Mouse (Mus musculus) embryonic stem cell, embryonic (primary cell): ENCODE data around the gene Gm6370.
"Not testable (repeated sequence)": the region's sequence is repeated elsewhere in the genome, so short reads cannot be mapped to it uniquely, and the experiment has no call there.

Experiments
- CTCF ChIA-PET, 4 experiments: fragments of 300-600 bp in 2 of 4; fragments of 350-600 bp in 2 of 4; sonication (Branson Sonifier 250); formaldehyde crosslinking; loops; one replicate each; lab custom pipeline; 2022; ENCODE audit warnings: inconsistent platforms in 2 of 4; lab: Charles Lee
- POLR2A ChIA-PET, 4 experiments: fragments of 300-600 bp in 2 of 4; fragments of 350-600 bp in 2 of 4; sonication (Branson Sonifier 250); formaldehyde crosslinking; loops; one replicate each; lab custom pipeline; 2022; ENCODE audit warnings: antibody characterized with exemption in 4 of 4, inconsistent platforms in 1 of 4; lab: Charles Lee

Gene Gm6370

DNA sequence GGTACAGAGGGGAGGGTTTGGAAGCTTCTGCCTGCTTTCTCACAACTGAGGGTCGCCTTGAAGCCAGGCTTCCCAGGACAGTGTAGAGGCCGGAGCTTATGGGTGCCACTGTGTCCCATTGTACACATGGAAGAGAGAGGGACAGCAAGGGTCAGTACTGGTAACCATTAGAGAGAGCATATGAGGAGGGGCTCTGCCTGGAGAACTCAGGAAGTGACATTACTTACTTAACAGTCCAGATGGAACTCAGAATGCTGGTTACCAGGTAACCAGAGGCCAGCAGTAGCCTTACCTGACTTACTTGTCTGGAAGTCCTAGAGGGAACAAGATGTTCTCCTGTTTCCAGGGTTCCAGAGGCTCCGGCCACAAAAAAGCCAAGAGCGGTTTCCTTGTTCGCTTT, at the start of gene Gm6370:
Gm6370 (plus strand) TSS at position 301 of the 400 bp plus-strand sequence.
- POLR2A ChIA-PET, CTCF ChIA-PET: not testable (repeated sequence)

DNA sequence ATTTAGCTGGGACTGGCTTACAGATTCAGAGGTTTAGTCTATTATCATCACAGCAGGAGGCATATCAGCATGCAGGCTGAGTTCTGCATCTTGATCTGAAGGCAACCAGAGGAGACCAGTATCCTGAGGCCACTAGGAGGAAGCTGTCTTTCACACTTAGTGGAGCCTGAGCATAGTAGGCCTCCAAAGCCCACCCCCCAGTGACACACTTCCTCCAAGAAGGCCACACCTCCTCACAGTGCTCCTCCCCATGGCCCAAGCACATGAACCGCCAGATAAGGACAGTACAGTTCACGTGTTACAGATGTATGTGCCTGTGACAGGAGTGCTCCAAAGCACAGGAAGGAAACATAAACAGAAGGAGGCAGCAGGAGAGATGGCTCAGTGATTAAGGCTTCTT, 48.4 kb upstream of the Gm6370 start:
- CTCF ChIA-PET: interaction anchor here in 1 of 4 experiments (0.6 kb wide), 1 partner anchor 466 kb away, joined by 3 read pairs; no protein-coding TSS in a partner anchor
- POLR2A ChIA-PET: no interaction called here

DNA sequence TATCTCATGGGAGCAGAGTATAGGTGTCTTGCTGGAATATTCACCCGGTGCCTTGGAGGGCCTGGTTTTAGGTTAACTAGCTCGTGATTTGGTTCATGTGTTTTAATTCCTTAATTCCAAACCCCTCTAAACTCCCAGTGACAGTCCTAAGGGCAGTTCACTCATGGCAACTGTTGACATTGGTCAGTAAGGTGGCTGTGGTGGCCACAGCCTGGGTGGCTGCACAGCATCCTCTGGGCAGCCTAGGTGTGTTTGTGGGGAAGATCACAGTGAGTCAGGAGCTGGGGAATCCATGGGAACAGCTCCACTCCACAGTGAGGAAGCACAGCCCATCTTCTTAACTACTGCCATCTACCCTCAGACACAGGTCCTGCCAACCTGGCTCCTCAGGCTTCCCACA, 44.5 kb upstream of the Gm6370 start:
- ChIA-PET CTCF (no interaction called here), POLR2A (interaction anchor here in 2 of 4 experiments (0.7 to 1.0 kb wide), 2 partner anchors 11 to 48 kb away, joined by 3 to 4 read pairs; no protein-coding TSS in a partner anchor)

DNA sequence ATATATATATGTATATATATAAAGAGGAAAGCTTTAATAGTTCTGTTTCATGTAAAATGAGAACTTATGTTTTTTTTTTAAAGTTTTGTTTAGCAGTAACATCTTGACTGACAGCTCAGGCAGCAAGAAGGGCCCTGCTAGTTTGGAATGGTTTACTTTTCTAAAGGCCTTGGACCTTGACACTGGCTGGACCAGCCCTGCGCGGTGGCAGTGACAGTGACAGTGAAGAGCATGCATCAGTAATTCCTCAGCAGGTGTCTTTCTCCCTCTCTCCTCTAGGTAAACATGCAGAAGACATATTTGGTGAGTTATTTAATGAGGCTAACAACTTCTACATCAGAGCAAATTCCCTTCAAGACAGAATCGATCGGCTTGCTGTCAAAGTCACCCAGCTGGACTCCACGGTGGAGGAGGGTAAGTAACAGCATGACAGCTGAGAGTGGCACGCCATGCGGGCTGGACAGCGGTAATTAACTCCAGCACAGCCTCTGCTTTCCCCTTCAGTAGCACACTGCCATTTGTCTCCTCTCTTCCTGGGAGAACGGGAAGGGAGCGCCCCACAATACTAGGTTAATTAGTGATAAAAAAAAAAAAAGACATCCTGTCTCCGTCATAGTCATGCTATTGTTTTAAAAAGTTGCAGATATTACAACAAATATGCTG, 39.4 kb upstream of the Gm6370 start:
- CTCF ChIA-PET: no interaction called here

DNA sequence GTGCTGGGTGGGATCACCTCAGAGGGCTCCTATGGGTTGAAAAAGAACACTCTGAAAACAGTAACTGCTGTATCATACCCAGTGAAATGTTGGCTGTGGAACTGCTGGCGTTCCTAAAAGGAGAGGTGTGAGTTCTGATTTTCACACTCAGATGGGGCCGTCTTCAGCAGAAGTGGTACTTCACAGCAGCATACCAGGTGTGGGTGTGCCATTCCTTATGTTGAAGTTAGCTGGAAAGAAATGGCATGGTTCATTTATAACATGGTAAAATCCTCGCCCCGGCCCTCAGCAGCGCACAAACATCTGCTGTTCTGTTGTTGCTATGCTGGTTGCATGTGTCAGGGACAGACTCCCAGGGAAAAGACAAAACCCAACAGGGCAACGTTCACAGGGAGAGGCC, 37.6 kb upstream of the Gm6370 start:
- CTCF ChIA-PET: no interaction called here

More for the DNA sequence above, 39.4 kb upstream of the Gm6370 start:
- POLR2A ChIA-PET: no interaction called here

DNA sequence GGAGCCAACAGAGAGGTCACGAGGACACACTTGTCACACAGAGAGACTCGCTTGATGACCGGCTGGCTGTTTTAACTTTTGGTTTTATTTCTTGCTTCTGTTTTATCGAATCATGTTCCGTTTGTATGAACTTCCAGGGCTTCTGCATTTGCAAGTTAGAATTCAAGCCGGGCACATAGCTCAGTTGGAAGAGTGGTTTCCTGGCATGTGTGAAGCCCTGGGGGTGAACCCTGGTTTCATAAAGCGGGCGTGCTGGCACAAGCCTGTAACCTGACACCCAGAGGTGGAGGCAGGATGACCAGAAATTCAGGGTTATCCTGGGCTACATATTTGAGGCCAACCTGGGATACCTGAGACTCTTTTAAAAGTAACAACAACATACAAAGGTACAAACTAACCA, 29.6 kb upstream of the Gm6370 start:
- CTCF ChIA-PET: no interaction called here

More for the DNA sequence above, 37.6 kb upstream of the Gm6370 start:
- POLR2A ChIA-PET: no interaction called here

DNA sequence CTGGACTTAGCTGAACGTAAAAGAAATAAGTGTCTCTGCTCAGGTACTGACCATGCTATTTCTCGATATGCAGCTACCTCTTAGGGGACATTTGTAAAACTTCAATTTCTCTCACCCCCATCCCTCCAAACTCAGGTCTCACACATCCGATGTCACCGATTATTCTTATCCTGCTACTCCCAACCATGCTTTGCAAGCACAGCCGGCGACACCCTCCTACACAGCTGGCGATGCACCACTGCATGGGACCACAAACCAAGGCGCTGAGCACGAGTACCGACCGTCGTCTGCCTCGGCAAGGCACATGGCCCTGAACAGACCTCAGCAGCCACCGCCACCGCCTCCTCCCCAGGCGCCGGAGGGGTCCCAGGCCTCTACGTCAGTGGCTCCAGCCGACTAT, 24.5 kb upstream of the Gm6370 start:
- ChIA-PET POLR2A (no interaction called here), CTCF (no interaction called here)

More for the DNA sequence above, 29.6 kb upstream of the Gm6370 start:
- POLR2A ChIA-PET: interaction anchor here in 1 of 4 experiments (1.0 kb wide), 1 partner anchor 45 kb away, joined by 3 read pairs; no protein-coding TSS in a partner anchor

DNA sequence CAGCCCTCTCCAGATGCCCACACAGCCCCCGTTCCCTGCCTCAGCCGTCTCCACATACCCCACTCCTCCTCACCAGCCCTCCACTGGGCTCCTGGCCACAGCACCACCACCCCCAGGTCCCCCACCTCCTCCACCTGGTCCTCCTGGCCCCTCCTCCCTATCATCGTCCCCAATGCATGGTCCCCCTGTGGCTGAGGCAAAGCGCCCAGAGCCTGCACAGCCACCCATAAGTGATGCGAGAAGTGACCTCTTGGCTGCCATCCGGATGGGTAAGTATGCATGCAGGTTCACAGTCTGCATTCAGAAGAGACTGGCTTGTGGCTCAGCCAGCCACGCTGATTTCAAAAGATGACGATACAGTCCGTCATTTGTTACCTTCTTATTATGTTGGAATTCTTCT, 22.9 kb upstream of the Gm6370 start:
- ChIA-PET POLR2A (no interaction called here), CTCF (no interaction called here)

DNA sequence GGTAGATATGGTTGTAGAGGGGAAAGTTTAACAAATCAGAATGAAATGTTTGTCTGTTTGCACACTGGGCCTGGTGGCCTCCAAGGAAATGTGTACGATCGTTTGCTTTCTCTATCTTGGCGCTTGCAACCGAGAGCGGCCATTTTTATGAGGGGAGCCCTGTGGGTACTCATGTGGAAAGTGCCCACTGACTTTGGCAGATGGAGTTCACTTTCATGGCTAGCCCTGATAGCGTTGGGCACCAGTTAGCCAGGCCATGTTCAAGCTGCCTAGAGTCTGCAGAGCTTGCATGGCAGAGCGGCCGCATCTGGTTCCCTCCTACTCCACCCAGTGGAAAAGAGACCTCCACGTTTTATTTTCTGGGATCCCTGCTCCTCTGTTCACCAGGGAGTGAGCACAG, 20.3 kb upstream of the Gm6370 start:
- CTCF ChIA-PET: interaction anchor here in 1 of 4 experiments (0.5 kb wide), 1 partner anchor 197 kb away, joined by 3 read pairs; no protein-coding TSS in a partner anchor
- POLR2A ChIA-PET: interaction anchor here in 1 of 4 experiments (0.6 kb wide), 1 partner anchor 542 kb away, joined by 3 read pairs; no protein-coding TSS in a partner anchor

DNA sequence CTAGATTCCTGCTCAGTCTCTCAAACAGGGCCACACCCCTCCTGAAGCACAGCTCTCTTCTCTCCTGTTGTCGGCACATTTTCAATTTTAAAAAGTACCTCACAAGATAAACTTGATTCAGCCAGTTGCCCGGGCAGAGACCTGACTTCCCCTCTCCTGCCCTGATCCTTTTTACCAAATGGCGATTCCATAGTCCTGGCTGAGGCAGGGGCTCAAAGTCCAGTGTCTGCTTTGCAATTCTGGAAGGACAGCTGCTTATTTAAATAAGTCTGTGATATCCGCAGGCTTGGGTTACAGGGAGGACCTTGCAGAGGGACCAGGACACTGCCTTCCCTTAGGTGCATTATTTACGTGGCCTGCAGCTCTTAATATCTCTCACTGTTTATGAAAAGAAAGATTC, 19.9 kb upstream of the Gm6370 start:
- CTCF ChIA-PET: interaction anchor here in 1 of 4 experiments (0.5 kb wide), 1 partner anchor 196 kb away, joined by 3 read pairs; no protein-coding TSS in a partner anchor
- POLR2A ChIA-PET: no interaction called here

DNA sequence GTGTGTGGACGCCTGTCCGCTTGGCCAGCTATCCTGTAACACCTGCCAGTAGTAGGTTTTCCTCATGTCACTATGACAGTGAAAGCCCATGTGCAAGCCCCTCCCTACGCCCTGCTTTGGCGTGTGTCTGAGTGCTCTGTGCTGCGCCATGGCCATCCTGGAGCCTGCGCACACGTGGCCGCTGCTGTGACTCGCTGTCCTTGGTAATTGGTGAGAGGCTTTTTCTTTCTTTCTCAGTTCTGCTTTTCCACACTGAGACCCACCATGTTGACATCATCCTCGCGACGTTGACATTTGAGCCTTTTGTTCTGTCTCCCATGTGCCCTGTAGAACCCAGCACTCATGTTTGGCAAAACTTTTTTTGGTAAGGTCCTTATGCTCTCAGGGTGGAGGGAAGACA, 19.3 kb upstream of the Gm6370 start:
- ChIA-PET CTCF (no interaction called here), POLR2A (interaction anchor here in 1 of 4 experiments (0.7 kb wide), 1 partner anchor 88 kb away, joined by 4 read pairs; no protein-coding TSS in a partner anchor)

DNA sequence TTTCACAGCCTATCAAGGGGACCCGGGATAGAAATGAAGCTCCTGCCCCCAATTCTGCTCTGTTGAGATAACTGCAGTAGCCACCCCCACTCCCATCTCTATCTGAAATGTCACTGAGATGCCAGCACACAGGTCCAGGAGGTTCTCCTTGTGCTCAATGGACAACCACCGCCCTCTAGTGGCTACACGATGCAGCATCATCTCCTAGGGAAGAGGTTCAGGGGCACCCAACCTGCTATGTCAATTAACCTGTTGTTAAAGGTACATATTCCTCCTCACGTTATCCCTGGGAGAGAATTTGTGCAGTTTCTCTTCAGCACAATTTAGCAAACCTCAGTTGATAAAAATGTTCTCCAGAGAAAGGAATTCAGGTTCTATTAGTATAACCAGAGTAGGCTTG, 11.6 kb upstream of the Gm6370 start:
- CTCF ChIA-PET, POLR2A ChIA-PET: not testable (repeated sequence)

DNA sequence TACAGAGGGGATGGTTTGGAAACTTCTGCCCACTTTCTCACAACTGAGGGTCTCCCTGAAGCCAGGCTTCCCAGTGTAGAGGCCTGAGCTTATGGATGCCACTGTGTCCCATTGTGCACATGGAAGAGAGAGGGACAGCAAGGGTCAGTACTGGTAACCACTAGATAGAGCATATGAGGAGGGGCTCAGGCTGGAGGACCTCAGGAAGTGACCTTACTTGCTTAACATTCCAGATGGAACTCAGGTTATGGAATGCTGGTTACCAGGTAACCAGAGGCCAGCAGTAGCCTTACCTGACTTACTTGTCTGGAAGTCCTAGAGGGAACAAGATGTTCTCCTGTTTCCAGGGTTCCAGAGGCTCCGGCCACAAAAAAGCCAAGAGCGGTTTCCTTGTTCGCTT, 9.5 kb upstream of the Gm6370 start, which contains the start of gene Gm6408:
Gm6408 (plus strand) TSS at position 301 of the 400 bp plus-strand sequence.
- CTCF ChIA-PET, POLR2A ChIA-PET: not testable (repeated sequence)

DNA sequence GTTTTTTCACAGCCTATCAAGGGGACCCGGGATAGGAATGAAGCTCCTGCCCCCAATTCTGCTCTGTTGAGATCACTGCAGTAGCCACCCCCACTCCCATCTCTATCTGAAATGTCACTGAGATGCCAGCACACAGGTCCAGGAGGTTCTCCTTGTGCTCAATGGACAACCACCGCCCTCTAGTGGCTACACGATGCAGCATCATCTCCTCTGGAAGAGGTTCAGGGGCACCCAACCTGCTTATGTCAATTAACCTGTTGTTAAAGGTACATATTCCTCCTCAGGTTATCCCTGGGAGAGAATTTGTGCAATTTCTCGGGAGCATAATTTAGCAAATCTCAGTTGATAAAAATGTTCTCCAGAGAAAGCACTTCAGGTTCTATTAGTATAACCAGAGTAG, 2.2 kb upstream of the Gm6370 start:
- CTCF ChIA-PET: not testable (repeated sequence)

DNA sequence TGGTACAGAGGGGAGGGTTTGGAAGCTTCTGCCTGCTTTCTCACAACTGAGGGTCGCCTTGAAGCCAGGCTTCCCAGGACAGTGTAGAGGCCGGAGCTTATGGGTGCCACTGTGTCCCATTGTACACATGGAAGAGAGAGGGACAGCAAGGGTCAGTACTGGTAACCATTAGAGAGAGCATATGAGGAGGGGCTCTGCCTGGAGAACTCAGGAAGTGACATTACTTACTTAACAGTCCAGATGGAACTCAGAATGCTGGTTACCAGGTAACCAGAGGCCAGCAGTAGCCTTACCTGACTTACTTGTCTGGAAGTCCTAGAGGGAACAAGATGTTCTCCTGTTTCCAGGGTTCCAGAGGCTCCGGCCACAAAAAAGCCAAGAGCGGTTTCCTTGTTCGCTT, 10.9 kb downstream of the Gm6370 start, which contains the start of gene 4930449I24Rik:
4930449I24Rik (plus strand) TSS at position 301 of the 400 bp plus-strand sequence.
- POLR2A ChIA-PET, CTCF ChIA-PET: not testable (repeated sequence)

More for the DNA sequence above, 2.2 kb upstream of the Gm6370 start:
- POLR2A ChIA-PET: not testable (repeated sequence)

DNA sequence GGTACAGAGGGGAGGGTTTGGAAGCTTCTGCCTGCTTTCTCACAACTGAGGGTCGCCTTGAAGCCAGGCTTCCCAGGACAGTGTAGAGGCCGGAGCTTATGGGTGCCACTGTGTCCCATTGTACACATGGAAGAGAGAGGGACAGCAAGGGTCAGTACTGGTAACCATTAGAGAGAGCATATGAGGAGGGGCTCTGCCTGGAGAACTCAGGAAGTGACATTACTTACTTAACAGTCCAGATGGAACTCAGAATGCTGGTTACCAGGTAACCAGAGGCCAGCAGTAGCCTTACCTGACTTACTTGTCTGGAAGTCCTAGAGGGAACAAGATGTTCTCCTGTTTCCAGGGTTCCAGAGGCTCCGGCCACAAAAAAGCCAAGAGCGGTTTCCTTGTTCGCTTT, 22.7 kb downstream of the Gm6370 start, which contains the start of gene Gm3402:
Gm3402 (plus strand) TSS at position 301 of the 400 bp plus-strand sequence.
- POLR2A ChIA-PET, CTCF ChIA-PET: not testable (repeated sequence)

DNA sequence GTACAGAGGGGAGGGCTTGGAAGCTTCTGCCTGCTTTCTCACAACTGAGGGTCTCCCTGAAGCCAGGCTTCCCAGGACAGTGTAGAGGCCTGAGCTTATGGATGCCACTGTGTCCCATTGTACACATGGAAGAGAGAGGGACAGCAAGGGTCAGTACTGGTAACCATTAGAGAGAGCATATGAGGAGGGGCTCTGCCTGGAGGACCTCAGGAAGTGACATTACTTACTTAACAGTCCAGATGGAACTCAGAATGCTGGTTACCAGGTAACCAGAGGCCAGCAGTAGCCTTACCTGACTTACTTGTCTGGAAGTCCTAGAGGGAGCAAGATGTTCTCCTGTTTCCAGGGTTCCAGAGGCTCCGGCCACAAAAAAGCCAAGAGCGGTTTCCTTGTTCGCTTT, 34.3 kb downstream of the Gm6370 start, which contains the start of gene Gm3404:
Gm3404 (plus strand) TSS at position 301 of the 400 bp plus-strand sequence.
- CTCF ChIA-PET, POLR2A ChIA-PET: not testable (repeated sequence)

DNA sequence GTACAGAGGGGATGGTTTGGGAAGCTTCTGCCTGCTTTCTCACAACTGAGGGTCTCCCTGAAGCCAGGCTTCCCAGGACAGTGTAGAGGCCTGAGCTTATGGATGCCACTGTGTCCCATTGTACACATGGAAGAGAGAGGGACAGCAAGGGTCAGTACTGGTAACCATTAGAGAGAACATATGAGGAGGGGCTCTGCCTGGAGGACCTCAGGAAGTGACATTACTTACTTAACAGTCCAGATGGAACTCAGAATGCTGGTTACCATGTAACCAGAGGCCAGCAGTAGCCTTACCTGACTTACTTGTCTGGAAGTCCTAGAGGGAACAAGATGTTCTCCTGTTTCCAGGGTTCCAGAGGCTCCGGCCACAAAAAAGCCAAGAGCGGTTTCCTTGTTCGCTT, 46.2 kb downstream of the Gm6370 start, which contains the start of gene Gm3409:
Gm3409 (plus strand) TSS at position 301 of the 400 bp plus-strand sequence.
- CTCF ChIA-PET, POLR2A ChIA-PET: not testable (repeated sequence)
